Mouse (Mus musculus) liver, embryonic 12.5 days (tissue): ENCODE results near the gene Itgb1. TPM values are rescaled to one million over a fixed set of nuclear protein-coding genes. Genes with fewer than 3 reads are reported as not detected.

ENCODE experiments used
- polyA plus RNA-seq: library from polyadenylated mRNA; unstranded; fragments of >200 nt; fragmentation: Nextera tagmentation; extraction: Ambion mirVana; gene quantifications from 2 replicates; pipeline ENCODE4 v1.2.1, GENCODE M21; 2016

The Itgb1 gene
- polyA plus RNA-seq, 1 experiment from 2014 or later = 129 TPM

Other genes starting within 250 kb of the Itgb1 start
- not detected in 2 replicates for gene Gm3952, start 113.0 kb downstream of the Itgb1 start, polyA plus RNA-seq